Mouse (Mus musculus): ENCODE results near the gene Otor. TPM values are rescaled to one million over a fixed set of nuclear protein-coding genes. Genes with fewer than 3 reads are reported as not detected.

The Otor gene
- polyA plus RNA-seq, 1 experiment = not detected

GRCm38 (mm10) chr2:143081693-143082092 is 3.4 kb downstream of the Otor start:
- Histone ChIP-seq H3K4me3 (ENCODE audit: low read depth, low read length) (no peak overlapping the region), H3K27me3 (ENCODE audit: control insufficient read depth, insufficient read depth, low read length, poor library complexity, severe bottlenecking) (no peaks in the 10 kb centered on the region), H3K27ac (ENCODE audit: insufficient read depth, low read length) (no peak overlapping the region), H3K9me3 (replicated peaks; ENCODE audit: control insufficient read depth, insufficient read depth, low read length, poor library complexity, severe bottlenecking) (no peaks in the 10 kb centered on the region), H3K36me3 (ENCODE audit: control insufficient read depth, insufficient read depth, low read length, poor library complexity, severe bottlenecking) (no peaks in the 10 kb centered on the region), H3K9ac (ENCODE audit: low read depth, poor library complexity, severe bottlenecking) (no peak overlapping the region), H3K4me1 (ENCODE audit: control insufficient read depth, insufficient read depth, low read length) (no peaks in the 10 kb centered on the region)
- TF ChIP-seq POLR2A (IDR thresholded peaks at IDR 0.05; ENCODE audit: insufficient read depth, low read length) (no peak), CTCF (IDR thresholded peaks at IDR 0.05; ENCODE audit: low read depth, low read length) (no peak), EP300 (IDR thresholded peaks at IDR 0.05; ENCODE audit: insufficient read depth, low read depth, low read length) (no peak)

DNA sequence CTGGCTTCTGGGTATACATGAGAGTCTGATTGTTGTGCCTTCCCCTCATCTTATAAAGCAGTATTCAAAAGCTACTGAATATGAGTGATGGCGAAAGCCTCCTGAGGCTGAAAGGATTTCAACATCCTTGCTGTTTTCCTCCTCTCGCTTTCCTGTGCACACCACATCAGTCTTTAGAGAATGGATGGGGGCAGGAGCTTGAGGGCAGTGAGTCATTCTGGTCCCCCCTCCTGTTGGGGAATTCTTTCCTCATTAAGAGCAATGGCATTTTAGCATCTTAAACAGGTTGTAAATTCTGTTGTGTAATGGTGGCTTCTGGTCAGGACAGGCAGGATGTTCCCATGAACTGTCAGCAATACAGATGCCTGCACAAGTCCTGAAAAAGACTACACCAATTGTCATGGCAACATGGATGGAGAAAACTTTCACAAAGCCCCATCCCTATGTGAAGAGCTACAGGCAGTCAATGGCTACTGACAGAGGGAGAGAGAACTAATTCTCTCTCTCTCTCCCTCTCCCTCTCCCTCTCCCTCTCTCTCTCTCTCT is 6.7 kb downstream of the Otor start:
- no peaks in the 10 kb centered on the region for H3K36me3 ChIP-seq (ENCODE audit: control insufficient read depth, insufficient read depth, low read length, poor library complexity, severe bottlenecking)
- no peaks in the 10 kb centered on the region for H3K9me3 ChIP-seq (replicated peaks; ENCODE audit: control insufficient read depth, insufficient read depth, low read length, poor library complexity, severe bottlenecking)
- H3K9ac ChIP-seq (ENCODE audit: low read depth, poor library complexity, severe bottlenecking) = no peak overlapping the region
- H3K4me1 ChIP-seq (ENCODE audit: control insufficient read depth, insufficient read depth, low read length) = no peaks in the 10 kb centered on the region
- H3K27me3 ChIP-seq (ENCODE audit: control insufficient read depth, insufficient read depth, low read length, poor library complexity, severe bottlenecking) = no peaks in the 10 kb centered on the region; the same call in 1 of the 2 replicates
- TF ChIP-seq CTCF (IDR thresholded peaks at IDR 0.05; ENCODE audit: low read depth, low read length) (no peak), EP300 (IDR thresholded peaks at IDR 0.05; ENCODE audit: insufficient read depth, low read depth, low read length) (no peak), POLR2A (IDR thresholded peaks at IDR 0.05; ENCODE audit: insufficient read depth, low read length) (no peak)
- H3K4me3 ChIP-seq (ENCODE audit: low read depth, low read length) = no peak overlapping the region
- H3K27ac ChIP-seq (ENCODE audit: insufficient read depth, low read length) = no peak overlapping the region

GRCm38 (mm10) chr2:143089866-143090265 is 11.6 kb downstream of the Otor start:
- Histone ChIP-seq H3K27me3 (ENCODE audit: control insufficient read depth, insufficient read depth, low read length, poor library complexity, severe bottlenecking) (no peaks in the 10 kb centered on the region; the same call in 1 of the 2 replicates), H3K9me3 (replicated peaks; ENCODE audit: control insufficient read depth, insufficient read depth, low read length, poor library complexity, severe bottlenecking) (no peaks in the 10 kb centered on the region), H3K27ac (ENCODE audit: insufficient read depth, low read length) (no peak overlapping the region), H3K9ac (ENCODE audit: low read depth, poor library complexity, severe bottlenecking) (no peak overlapping the region), H3K36me3 (ENCODE audit: control insufficient read depth, insufficient read depth, low read length, poor library complexity, severe bottlenecking) (no peaks in the 10 kb centered on the region), H3K4me3 (ENCODE audit: low read depth, low read length) (no peak overlapping the region), H3K4me1 (ENCODE audit: control insufficient read depth, insufficient read depth, low read length) (no peaks in the 10 kb centered on the region)
- TF ChIP-seq EP300 (IDR thresholded peaks at IDR 0.05; ENCODE audit: insufficient read depth, low read depth, low read length) = no peak
- TF ChIP-seq CTCF (IDR thresholded peaks at IDR 0.05; ENCODE audit: low read depth, low read length) = no peak
- no peak for TF ChIP-seq POLR2A (IDR thresholded peaks at IDR 0.05; ENCODE audit: insufficient read depth, low read length)

DNA sequence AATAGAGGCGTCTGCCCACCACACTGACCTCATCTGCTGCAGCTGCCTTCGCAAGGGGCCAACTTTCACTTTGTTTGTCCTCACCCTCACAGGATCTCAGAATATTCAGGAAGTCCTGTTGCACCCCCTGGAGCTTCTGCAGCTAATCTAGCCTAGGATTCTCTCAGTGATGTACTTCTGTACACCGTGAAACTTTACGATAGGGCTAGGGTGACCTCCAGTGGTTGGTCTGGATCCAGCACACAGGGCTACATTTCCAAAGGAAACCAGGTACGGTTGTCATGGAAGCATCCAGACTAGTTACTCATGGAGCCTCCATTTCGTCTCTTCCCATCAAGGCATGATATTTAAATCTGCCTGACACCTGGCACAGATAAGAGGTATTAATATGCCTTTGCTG is 15.5 kb downstream of the Otor start:
- H3K4me1 ChIP-seq (ENCODE audit: control insufficient read depth, insufficient read depth, low read length) = no peaks in the 10 kb centered on the region
- no peak overlapping the region for H3K9ac ChIP-seq (ENCODE audit: low read depth, poor library complexity, severe bottlenecking)
- no peaks in the 10 kb centered on the region for H3K9me3 ChIP-seq (replicated peaks; ENCODE audit: control insufficient read depth, insufficient read depth, low read length, poor library complexity, severe bottlenecking)
- no peaks in the 10 kb centered on the region for H3K36me3 ChIP-seq (ENCODE audit: control insufficient read depth, insufficient read depth, low read length, poor library complexity, severe bottlenecking)
- no peaks in the 10 kb centered on the region; the same call in none of the 2 replicates for H3K27me3 ChIP-seq (ENCODE audit: control insufficient read depth, insufficient read depth, low read length, poor library complexity, severe bottlenecking)
- TF ChIP-seq CTCF (IDR thresholded peaks at IDR 0.05; ENCODE audit: low read depth, low read length) = peak; percentile 45
- no peak for TF ChIP-seq POLR2A (IDR thresholded peaks at IDR 0.05; ENCODE audit: insufficient read depth, low read length)
- no peak for TF ChIP-seq EP300 (IDR thresholded peaks at IDR 0.05; ENCODE audit: insufficient read depth, low read depth, low read length)
- no peak overlapping the region for H3K4me3 ChIP-seq (ENCODE audit: low read depth, low read length)
- H3K27ac ChIP-seq (ENCODE audit: insufficient read depth, low read length) = no peak overlapping the region

DNA sequence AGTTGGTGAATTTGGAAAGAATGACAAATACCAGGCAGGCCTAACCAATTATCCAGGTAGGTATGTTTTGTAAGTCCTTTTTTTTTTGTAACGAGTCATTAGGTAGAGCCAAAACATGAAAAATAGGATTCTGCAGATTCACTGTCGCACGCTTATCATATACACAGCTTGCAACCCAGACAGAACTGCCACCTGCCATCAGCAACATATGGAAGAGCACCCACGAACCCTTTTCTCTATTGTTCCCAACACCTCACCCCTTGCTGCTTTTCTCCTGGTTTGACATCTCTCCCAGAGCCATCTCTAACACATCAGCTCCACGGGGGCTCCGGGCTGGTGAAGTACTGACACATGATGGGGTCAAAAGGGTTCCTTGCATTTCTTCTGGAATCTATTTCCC is 16.5 kb downstream of the Otor start:
- Histone ChIP-seq H3K27ac (ENCODE audit: insufficient read depth, low read length) (no peak overlapping the region), H3K36me3 (ENCODE audit: control insufficient read depth, insufficient read depth, low read length, poor library complexity, severe bottlenecking) (no peaks in the 10 kb centered on the region), H3K4me3 (ENCODE audit: low read depth, low read length) (no peak overlapping the region), H3K4me1 (ENCODE audit: control insufficient read depth, insufficient read depth, low read length) (no peaks in the 10 kb centered on the region), H3K27me3 (ENCODE audit: control insufficient read depth, insufficient read depth, low read length, poor library complexity, severe bottlenecking) (no peaks in the 10 kb centered on the region; the same call in 1 of the 2 replicates), H3K9me3 (replicated peaks; ENCODE audit: control insufficient read depth, insufficient read depth, low read length, poor library complexity, severe bottlenecking) (no peaks in the 10 kb centered on the region), H3K9ac (ENCODE audit: low read depth, poor library complexity, severe bottlenecking) (no peak overlapping the region)
- no peak for TF ChIP-seq CTCF (IDR thresholded peaks at IDR 0.05; ENCODE audit: low read depth, low read length)
- no peak for TF ChIP-seq POLR2A (IDR thresholded peaks at IDR 0.05; ENCODE audit: insufficient read depth, low read length)
- no peak for TF ChIP-seq EP300 (IDR thresholded peaks at IDR 0.05; ENCODE audit: insufficient read depth, low read depth, low read length)

- TF ChIP-seq EP300 (IDR thresholded peaks at IDR 0.05; ENCODE audit: insufficient read depth, low read depth, low read length) (no peak), POLR2A (IDR thresholded peaks at IDR 0.05; ENCODE audit: insufficient read depth, low read length) (no peak), CTCF (IDR thresholded peaks at IDR 0.05; ENCODE audit: low read depth, low read length) (no peak)
- Histone ChIP-seq H3K9me3 (replicated peaks; ENCODE audit: control insufficient read depth, insufficient read depth, low read length, poor library complexity, severe bottlenecking) (no peaks in the 10 kb centered on the region), H3K9ac (ENCODE audit: low read depth, poor library complexity, severe bottlenecking) (no peak overlapping the region), H3K27ac (ENCODE audit: insufficient read depth, low read length) (no peak overlapping the region), H3K4me1 (ENCODE audit: control insufficient read depth, insufficient read depth, low read length) (no peaks in the 10 kb centered on the region), H3K27me3 (ENCODE audit: control insufficient read depth, insufficient read depth, low read length, poor library complexity, severe bottlenecking) (no peaks in the 10 kb centered on the region; the same call in 1 of the 2 replicates), H3K36me3 (ENCODE audit: control insufficient read depth, insufficient read depth, low read length, poor library complexity, severe bottlenecking) (no peaks in the 10 kb centered on the region), H3K4me3 (ENCODE audit: low read depth, low read length) (no peak overlapping the region)
Measured at GRCm38 (mm10) chr2:143097170-143097569, 18.9 kb downstream of the Otor start.

All from ES-Bruce4 (cell line).